Mouse (Mus musculus) hindbrain, embryonic 11.5 days (tissue): ENCODE measurements at regions not wholly inside any gene's neighbourhood (a gene's known extent, or its start where the extent isn't known, plus 50 kb on each side); places are given as distances from the start of the nearest gene placed in this dataset.
A peak's percentile ranks its signal among the peaks of the same experiment; 100 is the strongest.
"Not testable (repeated sequence)": the region's sequence is repeated elsewhere in the genome, so short reads cannot be mapped to it uniquely, and the experiment has no call there.

ENCODE experiments used
- ATAC-seq: fragments of 200-750 bp; cut with Nextera tagmentation; 2 replicates; pipeline ENCODE4 v1.8.0; 2017; ENCODE audit warnings: mild to moderate bottlenecking, moderate TSS enrichment, moderate library complexity; ENCODE audit not compliant: low FRiP score
- DNase-seq: peaks from one replicate; pipeline ENCODE4 v3.0.0-alpha.2; 2015; ENCODE audit warnings: low spot score
- H3K27ac ChIP-seq: fragments of 300-500 bp; sonication (generic); 2 replicates; pipeline ENCODE4 v1.5.1; 2014; ENCODE audit warnings: mild to moderate bottlenecking, low read depth, low read length
- H3K27me3 ChIP-seq: fragments of 300-500 bp; sonication (generic); 2 replicates; pipeline ENCODE4 v1.6.1; 2014; ENCODE audit warnings: mild to moderate bottlenecking, low read length, moderate library complexity, mixed read lengths; ENCODE audit not compliant: control insufficient read depth, insufficient read depth
- H3K36me3 ChIP-seq: fragments of 300-500 bp; sonication (generic); 2 replicates; pipeline ENCODE4 v1.6.1; 2014; ENCODE audit warnings: mild to moderate bottlenecking, low read length, moderate library complexity, mixed read lengths; ENCODE audit not compliant: control insufficient read depth, insufficient read depth
- H3K4me1 ChIP-seq: fragments of 300-500 bp; sonication (generic); replicated peaks from 2 replicates; pipeline ENCODE4 v1.6.1; 2014; ENCODE audit warnings: low read length, mixed read lengths; ENCODE audit not compliant: control insufficient read depth, insufficient read depth
- H3K4me2 ChIP-seq: fragments of 300-500 bp; sonication (generic); replicated peaks from 2 replicates; pipeline ENCODE4 v1.6.1; 2014; ENCODE audit warnings: mild to moderate bottlenecking, low read depth, low read length
- H3K4me3 ChIP-seq: fragments of 300-500 bp; sonication (generic); 2 replicates; pipeline ENCODE4 v1.5.1; 2014; ENCODE audit warnings: low read depth, low read length
- H3K9ac ChIP-seq: fragments of 300-500 bp; sonication (generic); 2 replicates; pipeline ENCODE4 v1.6.1; 2014; ENCODE audit warnings: low read depth, low read length
- H3K9me3 ChIP-seq: fragments of 300-500 bp; sonication (generic); 2 replicates; pipeline ENCODE4 v1.6.1; 2016; ENCODE audit warnings: low read length; ENCODE audit not compliant: control insufficient read depth
- WGBS: fragments of 180-500 bp; shearing (Covaris S2); extraction: QIAGEN DNeasy Blood & Tissue Kit; methylation state at CpG from one replicate; pipeline ENCODE4 v1.1.7; 2014; 5-methylcytosine and 5-hydroxymethylcytosine counted together

DNA sequence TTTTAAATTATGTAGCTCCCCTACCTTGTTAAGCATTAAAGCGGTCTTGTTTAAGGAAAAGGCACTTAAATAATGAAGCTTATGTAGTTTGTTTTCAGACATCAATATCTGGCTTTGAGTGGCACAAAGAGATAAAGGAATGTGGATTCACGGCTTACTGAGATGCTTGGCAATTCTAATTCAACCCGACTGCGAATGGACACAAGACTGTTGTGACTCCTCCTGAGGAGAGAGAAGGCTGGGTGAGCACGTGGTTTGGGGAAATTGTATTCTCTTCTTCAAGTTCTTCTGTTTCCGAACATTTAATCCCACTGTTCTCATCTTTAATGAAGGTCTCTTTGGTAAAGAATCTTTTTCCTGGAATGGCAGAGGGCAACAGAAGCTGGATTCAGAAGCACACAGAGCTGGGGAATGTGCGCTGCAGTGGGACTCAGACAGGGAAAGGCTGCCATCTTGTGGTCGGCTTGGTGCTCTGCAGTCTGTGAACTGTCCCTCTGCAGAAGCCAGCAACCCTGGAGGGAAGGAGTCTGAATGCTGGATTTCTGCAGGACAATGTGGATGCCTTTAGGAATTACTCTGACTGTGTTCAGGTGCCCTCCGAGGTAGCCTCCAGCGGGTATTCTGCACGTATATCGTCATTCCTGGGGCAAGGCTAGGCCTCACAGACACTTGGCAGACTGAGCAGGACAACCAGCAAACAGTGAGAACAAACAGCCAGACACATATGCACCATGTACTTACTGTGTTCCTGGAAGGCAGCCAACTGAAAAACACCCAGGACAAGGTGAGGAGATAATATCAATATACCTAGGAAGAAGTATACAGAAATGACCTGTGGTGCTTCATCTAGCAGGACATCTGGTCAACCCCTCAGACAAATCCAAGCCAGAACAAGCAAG, 54.0 kb upstream of the Pax1 start:
- Histone ChIP-seq H3K9ac (no peak overlapping the region), H3K9me3 (no peaks in the 10 kb centered on the region), H3K27ac (no peak overlapping the region), H3K4me1 (no peaks in the 10 kb centered on the region), H3K27me3 (peaks cover 3% of the 10 kb centered on the region), H3K4me2 (no peak overlapping the region), H3K4me3 (no peak overlapping the region), H3K36me3 (no peaks in the 10 kb centered on the region)
- 17% methylated on average over 12 of the region's 12 CpGs for WGBS
- DNase-seq (peak; percentile 87), ATAC-seq (peak; percentile 88)

DNA sequence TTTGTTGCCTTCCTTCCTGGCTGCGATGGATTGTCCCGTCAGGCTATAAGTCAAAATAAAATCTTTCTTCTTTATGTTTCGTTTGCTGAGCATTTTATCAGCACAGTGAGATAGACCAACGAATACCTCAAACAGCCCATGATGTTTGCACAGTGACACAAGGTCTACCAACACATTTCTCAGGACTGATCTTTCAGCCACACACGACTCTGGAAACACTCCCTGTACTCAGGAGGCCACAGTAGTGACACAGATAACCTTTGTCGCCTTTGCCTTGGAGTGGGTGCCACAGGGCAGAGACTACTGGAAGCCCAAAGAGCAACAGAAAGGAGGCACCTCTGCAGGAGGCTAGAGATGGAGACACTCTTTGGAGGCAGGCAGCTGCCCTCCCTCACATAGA, 55.0 kb upstream of the Pax1 start:
- no peak overlapping the region for H3K27ac ChIP-seq
- DNase-seq = no peak
- 77% methylated on average over 6 of the region's 6 CpGs for WGBS
- no peak for ATAC-seq
- no peak overlapping the region for H3K4me3 ChIP-seq
- no peak overlapping the region for H3K4me2 ChIP-seq
- peaks cover 3% of the 10 kb centered on the region for H3K27me3 ChIP-seq
- no peaks in the 10 kb centered on the region for H3K9me3 ChIP-seq
- H3K36me3 ChIP-seq = no peaks in the 10 kb centered on the region
- H3K9ac ChIP-seq = no peak overlapping the region
- no peaks in the 10 kb centered on the region for H3K4me1 ChIP-seq

DNA sequence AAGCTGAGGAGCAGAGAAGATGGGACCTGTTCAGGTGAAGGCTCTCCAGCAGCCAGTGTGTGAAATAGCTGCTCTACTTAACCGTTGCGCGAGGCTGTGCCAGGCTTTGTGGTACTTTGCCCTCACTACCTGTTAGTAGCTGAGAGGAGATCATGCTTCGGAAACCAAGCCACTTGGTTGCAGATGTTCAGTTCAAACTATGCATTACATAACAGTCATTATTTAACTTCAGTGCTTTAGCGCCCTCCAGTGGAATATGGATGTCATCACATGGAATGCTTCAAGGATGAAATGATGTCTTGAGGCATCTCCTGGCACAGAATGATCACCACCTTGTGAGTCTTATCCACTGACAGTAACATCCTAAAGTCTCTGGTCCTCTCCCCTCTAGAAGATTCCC, 56.5 kb upstream of the Pax1 start:
- DNase-seq (peak; percentile 73), ATAC-seq (peak; percentile 25; the same call in 1 of the 2 replicates)
- Histone ChIP-seq H3K4me2 (no peak overlapping the region), H3K36me3 (no peaks in the 10 kb centered on the region), H3K9me3 (no peaks in the 10 kb centered on the region), H3K27me3 (peaks cover 3% of the 10 kb centered on the region), H3K4me1 (no peaks in the 10 kb centered on the region), H3K27ac (no peak overlapping the region), H3K9ac (no peak overlapping the region), H3K4me3 (no peak overlapping the region)
- 30% methylated on average over 5 of the region's 5 CpGs for WGBS

- WGBS = 95% methylated on average over 1 of the region's 1 CpGs
- Histone ChIP-seq H3K27me3 (no peaks in the 10 kb centered on the region; the same call in 1 of the 2 replicates), H3K9me3 (no peaks in the 10 kb centered on the region), H3K27ac (no peak overlapping the region), H3K4me3 (no peak overlapping the region), H3K4me2 (no peak overlapping the region), H3K36me3 (no peaks in the 10 kb centered on the region), H3K9ac (no peak overlapping the region), H3K4me1 (no peaks in the 10 kb centered on the region)
- DNase-seq = no peak
- no peak for ATAC-seq
These were observed 61.2 kb upstream of the Pax1 start for GRCm38 (mm10) chr2:147300503-147300902.

- Histone ChIP-seq H3K4me1 (no peaks in the 10 kb centered on the region), H3K9me3 (no peaks in the 10 kb centered on the region), H3K4me3 (no peak overlapping the region), H3K36me3 (no peaks in the 10 kb centered on the region), H3K4me2 (no peak overlapping the region), H3K27me3 (no peaks in the 10 kb centered on the region), H3K9ac (no peak overlapping the region), H3K27ac (no peak overlapping the region)
- ATAC-seq (no peak), DNase-seq (no peak)
- WGBS = 66% methylated on average over 3 of the region's 3 CpGs
These were observed 62.4 kb upstream of the Pax1 start for GRCm38 (mm10) chr2:147299359-147299758.

DNA sequence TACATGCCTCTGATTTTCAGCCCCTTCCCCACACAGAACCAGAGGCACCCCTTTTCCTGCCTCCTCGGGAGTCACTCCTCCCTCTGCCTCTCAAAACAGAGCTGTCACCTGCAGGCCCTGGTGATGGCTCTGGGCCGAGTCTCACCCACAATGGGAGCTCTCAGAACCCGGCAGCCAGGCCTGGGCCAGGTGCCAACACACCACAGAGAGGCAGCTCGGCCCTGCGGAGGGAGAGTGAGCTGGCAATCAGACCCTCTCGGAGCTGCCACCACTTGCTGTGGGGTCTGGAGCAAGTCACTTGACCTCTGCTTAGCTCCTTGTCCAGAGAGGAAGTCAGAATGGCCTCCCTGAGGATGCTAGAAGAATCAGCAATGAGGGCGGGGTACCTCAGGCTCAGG, 63.2 kb upstream of the Pax1 start:
- H3K4me2 ChIP-seq = no peak overlapping the region
- ATAC-seq (no peak), DNase-seq (no peak)
- no peaks in the 10 kb centered on the region for H3K27me3 ChIP-seq
- H3K9me3 ChIP-seq = no peaks in the 10 kb centered on the region
- H3K4me3 ChIP-seq = no peak overlapping the region
- H3K4me1 ChIP-seq = no peaks in the 10 kb centered on the region
- H3K9ac ChIP-seq = no peak overlapping the region
- 52% methylated on average over 7 of the region's 7 CpGs for WGBS
- no peaks in the 10 kb centered on the region for H3K36me3 ChIP-seq
- H3K27ac ChIP-seq = no peak overlapping the region

DNA sequence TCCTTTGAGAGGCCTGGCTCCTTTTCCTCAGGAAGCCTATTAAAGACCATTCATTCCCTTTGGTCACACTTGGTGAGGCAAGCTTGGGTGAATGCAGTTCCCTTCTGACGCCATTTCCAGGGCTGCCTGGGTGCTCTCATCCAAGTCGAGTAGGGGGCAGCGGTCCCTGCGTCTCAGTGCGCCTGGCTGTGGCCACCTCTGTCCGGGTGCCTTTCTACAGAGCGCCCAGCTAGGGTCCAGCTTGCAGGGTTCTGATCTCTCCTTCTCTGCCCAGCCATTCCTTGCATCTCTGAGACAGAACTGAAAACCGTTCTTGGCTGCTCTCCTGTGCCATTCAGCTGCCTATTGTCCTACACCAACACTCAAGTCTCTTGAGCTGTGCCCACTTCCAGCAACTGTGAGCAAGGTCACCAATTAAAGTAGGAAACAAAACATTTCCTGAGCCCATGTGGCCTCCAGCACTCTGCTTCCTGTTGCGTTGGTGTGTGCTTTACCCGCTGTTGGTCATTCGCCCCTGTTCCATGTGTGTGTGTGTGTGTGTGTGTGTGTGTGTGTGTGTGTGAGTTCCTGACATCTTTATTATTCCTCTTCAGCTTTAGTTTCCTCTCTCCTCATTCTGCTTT, 63.7 kb upstream of the Pax1 start:
- H3K9ac ChIP-seq = no peak overlapping the region
- no peaks in the 10 kb centered on the region for H3K27me3 ChIP-seq
- no peaks in the 10 kb centered on the region for H3K36me3 ChIP-seq
- ATAC-seq (no peak), DNase-seq (no peak)
- no peaks in the 10 kb centered on the region for H3K4me1 ChIP-seq
- H3K4me2 ChIP-seq = no peak overlapping the region
- no peak overlapping the region for H3K4me3 ChIP-seq
- no peaks in the 10 kb centered on the region for H3K9me3 ChIP-seq
- no peak overlapping the region for H3K27ac ChIP-seq
- whole genome bisulfite sequencing = 77% methylated on average over 11 of the region's 11 CpGs

DNA sequence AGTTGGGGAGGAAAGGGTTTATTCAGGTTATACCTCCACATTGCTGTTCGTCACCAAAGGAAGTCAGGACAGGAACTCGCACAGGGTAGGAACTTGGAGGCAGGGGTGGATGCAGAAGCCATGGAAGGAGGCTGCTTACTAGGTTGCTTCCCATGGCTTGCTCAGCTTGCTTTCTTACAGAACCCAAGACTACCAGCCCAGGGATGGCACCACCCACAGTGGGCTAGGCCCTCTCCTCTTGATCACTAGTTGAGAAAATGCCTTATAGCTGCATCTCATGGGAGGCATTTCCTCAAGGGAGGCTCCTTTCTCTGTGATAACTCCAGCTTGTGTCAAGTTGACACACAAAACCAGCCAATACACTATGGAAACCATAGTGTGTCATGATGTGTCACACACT, 66.8 kb upstream of the Pax1 start:
- not testable (repeated sequence) for ATAC-seq, DNase-seq, H3K36me3 ChIP-seq, H3K27ac ChIP-seq, H3K9ac ChIP-seq, H3K4me1 ChIP-seq, H3K9me3 ChIP-seq, H3K4me3 ChIP-seq, H3K27me3 ChIP-seq, H3K4me2 ChIP-seq
- 98% methylated on average over 2 of the region's 2 CpGs for WGBS

- ATAC-seq (no peak), DNase-seq (no peak)
- H3K9me3 ChIP-seq = no peaks in the 10 kb centered on the region
- no peaks in the 10 kb centered on the region for H3K4me1 ChIP-seq
- H3K9ac ChIP-seq = no peak overlapping the region
- H3K36me3 ChIP-seq = no peaks in the 10 kb centered on the region
- H3K4me3 ChIP-seq = no peak overlapping the region
- H3K4me2 ChIP-seq = no peak overlapping the region
- 59% methylated on average over 3 of the region's 3 CpGs for WGBS
- no peaks in the 10 kb centered on the region for H3K27me3 ChIP-seq
- no peak overlapping the region for H3K27ac ChIP-seq
These were observed 68.4 kb upstream of the Pax1 start for GRCm38 (mm10) chr2:147293294-147293688.
